Mouse (Mus musculus): ENCODE results near the gene Prepl.

Gene Prepl

DNA sequence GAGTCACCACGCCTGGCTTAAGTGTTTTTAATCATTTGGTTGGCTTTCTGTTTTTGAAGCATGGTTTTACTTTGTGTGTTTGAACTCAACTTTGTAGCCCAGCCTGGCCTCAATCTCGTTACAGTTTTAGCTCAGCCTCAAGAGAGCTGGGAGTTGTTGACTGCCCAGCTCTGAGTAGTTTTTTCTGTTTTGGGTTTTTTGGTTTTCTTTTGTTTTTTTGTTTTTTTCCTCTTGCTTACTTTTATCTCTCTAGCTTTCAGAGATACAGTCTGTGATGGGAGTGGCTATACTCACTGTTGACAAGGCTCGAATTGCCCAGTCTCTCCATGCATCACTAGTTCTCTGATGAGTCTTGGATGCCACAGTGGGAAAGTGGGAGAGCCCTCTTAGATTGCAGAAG is 69.7 kb downstream of the Prepl start:
- DNase-seq: no peak

DNA sequence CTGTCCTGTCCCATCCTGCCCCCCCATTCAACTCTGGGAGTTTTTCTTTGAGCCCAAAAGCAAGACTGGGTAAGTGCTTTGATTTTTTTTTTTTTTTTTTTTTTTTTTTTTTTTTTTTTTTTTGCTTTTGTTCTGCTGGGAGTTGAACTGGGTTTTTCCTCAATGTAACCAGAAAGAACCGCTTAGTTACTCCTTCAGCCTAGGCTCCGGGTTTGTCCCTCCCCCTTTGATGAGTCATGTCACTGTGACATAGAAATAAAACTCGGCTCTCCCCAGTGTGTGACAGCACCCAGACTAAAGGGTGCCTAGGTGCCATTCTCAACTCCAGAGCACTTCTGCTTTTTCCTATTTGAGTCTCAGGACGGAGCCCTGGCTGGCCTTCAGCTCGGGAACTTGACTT is 71.2 kb downstream of the Prepl start:
- no peak for DNase-seq

DNA sequence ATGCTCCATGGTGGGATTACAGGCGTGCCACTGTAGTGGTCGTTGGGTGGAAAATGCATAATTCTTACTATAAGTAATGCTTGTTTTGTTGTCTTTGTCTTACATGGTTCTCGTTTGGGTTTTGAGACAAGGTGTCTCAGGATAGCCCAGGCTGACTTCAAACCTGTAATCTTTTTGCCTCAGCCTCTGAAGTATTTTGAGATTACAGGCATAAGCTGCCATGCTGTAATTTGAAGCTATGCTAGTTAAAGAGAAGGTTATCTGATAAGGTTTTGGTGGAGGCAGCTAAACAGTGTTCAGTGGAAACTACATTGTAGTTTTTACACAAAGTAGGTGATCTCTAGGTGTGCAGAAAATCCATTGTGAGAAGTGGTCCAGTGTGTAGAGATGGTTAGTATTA is 71.7 kb downstream of the Prepl start:
- DNase-seq: no peak

DNA sequence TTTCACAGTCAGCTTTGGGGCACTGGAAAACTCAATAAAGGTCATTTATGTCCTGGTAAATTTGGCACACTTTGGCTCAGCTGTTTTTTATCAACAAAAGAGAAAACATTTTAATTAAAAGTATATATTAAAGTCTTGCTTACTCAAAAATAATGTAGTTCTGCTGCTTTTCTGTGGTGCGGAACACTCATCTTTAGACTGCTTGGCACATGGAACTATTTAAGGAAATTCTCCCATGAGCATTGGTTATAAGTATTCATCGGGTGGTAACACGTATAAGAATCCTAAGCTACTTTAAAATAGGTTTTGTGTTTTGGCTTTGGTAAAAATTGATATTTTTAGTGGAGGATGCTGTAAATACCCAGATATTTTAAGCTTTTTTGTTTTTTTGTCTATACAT is 75.4 kb downstream of the Prepl start:
- DNase-seq: no peak

DNA sequence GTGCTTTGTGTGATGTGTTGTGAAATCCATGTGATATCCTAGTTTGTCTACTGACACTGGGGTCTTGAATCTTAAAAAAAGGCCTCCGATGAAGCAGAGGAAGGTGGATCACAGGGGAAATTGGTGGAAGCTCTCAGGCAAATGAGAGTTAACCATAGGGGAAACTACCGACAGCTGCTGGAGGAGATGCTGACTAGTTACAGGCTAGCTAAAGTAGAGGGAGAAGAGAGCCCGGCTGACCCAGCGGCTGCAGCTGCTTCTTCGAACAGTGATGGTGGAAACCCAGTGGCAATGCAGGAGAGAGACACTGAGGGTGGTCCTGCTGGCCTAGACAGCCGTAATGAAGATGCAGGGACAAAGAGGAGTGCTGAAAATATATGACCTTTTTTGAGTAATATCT is 76.6 kb downstream of the Prepl start:
- no peak for DNase-seq

Measured in spleen, adult 18-20 months (tissue).